Mouse (Mus musculus): ENCODE measurements around the gene S1pr4.

S1pr4 gene

DNA sequence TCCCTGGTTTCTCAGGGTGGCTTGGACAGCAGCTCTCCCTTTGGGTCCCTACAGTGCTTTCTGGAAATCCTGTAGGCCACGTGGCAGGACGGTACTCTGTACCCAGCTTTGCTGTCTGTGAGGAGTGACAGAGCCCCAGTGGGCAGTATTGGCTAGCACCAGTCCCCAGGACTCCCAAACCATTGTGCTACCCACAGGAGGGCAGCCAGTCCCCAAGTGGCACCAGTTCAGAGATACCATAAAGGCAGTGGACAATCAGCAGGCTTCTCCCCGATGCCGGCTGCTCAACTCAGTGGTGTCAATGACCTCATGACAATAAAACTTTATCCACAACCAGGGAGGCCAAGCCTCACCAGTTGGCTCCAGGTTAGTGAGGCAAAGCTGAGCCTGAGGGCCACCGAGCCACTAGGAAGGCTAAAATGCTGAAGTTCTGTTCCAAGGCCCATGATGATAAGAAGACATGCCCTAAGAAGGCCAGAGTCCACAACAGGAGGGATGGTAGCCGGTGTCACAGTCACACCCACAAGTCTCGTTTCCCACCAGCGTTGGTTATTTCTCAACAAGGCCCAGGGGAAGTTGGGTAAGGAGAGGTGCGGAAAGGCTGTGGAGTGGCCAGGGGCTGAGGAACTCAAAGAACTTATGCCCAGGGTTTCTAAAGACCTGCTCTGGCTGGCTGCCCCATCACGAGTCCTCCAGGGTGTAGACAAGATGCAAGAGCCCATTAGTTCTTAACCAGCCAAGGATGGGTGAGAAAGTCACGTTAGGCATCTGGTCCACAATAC, 5.5 kb downstream of the S1pr4 start:
- DNase-seq (ENCODE audit: extremely low spot score, low spot score) = no peak

- DNase-seq (ENCODE audit: extremely low spot score, low spot score) = no peak
Measured at GRCm38 (mm10) chr10:81493601-81494220, 6.2 kb downstream of the S1pr4 start.

DNA sequence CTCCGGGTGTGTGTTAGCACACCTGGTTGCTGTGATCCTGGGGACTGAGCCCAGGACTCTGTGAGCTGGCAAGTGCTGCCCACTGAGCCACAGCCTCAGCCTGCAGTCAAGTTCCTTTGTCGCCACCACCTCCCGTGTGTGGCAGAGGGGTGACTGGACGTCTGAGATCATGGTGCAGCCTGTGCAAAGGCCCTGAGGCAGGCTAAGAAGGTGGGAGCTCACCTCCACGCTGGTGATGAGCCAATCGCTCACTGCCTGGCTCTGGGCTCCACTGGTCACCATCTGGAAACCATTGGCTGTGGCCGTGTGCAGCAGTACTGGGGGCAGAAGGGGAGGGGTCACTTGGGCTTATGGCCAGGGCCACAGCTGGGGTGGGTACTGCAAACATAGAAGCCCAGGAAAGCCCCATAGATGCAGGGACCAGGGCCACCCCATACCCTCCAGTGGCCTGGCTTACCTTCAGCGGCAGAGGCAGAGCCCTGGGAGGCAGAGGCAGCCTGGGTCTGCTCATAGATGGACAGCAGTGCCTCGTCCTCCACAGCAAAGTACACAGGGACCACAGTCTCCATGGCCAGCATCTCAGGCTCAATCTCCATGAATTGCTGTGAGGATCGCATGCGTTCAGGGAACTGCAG, 7.2 kb downstream of the S1pr4 start:
- no peak for DNase-seq (ENCODE audit: extremely low spot score, low spot score)

DNA sequence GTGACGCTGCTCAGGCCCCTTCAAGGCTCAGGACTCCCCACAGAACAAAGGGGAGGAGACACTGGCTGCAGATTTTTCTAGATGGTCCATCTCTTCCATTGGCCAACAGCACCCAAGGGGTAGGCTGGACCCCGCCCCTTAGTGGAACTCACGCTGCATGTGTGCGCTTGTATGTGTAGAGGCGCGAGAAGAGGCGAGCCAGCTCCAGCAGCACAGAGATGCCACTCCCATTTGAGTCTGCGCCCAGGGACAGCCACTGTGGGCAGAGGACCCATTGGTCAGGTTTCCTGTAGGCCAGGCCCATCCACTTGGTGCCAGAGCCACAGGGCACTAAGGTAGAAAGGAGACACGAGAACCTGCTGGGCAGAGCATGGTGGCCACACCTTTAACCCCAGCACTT, 8.9 kb downstream of the S1pr4 start:
- DNase-seq (ENCODE audit: extremely low spot score, low spot score) = no peak

DNA sequence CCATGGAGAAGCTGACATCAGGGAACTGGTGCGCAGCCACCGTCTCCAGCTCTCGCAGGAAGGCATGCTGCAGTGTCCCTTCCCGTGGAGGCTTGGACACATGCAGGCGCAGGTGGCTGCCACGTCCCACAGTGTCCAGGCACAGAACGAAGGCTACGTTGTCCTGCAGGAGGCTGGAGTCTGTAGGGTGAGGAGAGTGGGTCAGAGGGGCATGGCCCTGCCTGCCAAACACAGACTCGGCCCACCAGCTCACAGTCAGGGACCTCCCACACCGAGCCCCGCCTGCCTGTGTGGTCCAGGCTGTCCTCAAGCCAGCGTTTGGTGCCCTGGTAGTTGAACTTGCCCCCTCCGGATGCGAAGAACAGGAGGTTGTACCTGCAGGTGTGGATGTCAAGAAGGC, 10.0 kb downstream of the S1pr4 start:
- no peak for DNase-seq (ENCODE audit: extremely low spot score, low spot score)

GRCm38 (mm10) chr10:81488081-81488480, 11.9 kb downstream of the S1pr4 start:
- no peak for DNase-seq (ENCODE audit: extremely low spot score, low spot score)

DNA sequence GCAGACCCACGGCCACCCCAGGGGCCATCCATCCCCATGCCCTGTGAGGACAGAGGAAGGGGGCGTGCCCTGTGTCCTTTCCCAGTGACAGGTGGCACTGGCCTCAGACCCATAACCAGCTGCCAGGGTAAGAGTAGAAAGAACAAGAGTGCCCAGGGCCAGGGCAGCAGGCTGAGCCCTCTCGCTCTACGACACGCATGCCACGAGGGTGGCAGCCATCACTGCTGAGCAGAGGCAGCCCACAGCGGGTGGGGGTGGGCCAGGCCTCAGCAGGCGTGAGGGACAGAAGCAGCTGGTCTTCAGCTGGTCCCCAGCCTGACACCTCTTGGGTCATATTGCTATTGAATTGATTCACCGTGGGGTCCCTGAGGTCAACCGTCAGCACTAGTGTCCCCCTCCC, 13.4 kb downstream of the S1pr4 start:
- DNase-seq (ENCODE audit: extremely low spot score, low spot score) = no peak

DNA sequence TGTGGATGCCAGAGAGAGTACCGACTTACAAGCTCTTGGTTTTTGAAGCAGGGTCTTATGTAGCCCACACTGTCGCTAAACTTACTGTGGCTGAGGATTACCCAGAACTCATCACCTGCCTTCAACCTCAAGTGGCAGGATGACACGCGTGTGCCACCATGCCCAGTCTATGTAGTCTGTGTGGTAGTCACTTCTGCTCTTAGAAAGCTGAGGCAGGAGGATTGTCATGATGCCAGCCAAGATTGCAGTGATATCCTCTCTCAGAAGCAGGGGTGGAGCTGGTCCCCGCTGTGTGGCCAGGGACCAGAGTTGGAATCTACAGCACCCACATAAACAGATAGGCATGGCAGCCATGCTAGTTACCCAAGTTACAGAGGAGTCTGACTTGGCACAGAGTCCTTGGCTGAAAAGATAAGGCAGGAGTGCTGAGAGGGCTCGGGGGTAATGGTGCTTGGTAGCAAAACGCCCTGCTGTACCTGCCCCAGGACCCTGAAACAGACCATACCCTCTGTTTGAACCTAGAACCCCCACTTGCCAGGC, 14.4 kb downstream of the S1pr4 start:
- DNase-seq (ENCODE audit: extremely low spot score, low spot score) = no peak

DNA sequence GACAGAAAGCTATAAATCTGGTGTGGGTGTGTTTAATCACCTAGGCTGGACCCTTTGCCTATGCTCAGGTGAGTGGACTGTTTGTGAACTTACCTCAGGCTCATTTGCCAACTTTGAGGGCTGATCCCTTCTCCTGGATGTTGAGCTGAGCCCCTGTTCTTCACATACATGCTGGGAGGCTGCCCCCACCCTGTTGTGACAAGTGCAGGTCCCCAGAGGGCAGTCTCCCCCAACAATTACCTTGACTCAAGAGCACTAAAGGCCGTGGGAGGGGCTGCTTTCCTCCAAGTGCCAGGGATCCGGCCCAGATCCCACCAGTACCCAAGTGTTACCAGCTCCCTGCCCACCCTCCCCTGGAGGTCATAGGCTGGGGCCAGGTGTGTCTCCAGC, 14.9 kb downstream of the S1pr4 start:
- DNase-seq (ENCODE audit: extremely low spot score, low spot score) = no peak

GRCm38 (mm10) chr10:81484441-81485059, 15.4 kb downstream of the S1pr4 start:
- DNase-seq (ENCODE audit: extremely low spot score, low spot score) = no peak

DNA sequence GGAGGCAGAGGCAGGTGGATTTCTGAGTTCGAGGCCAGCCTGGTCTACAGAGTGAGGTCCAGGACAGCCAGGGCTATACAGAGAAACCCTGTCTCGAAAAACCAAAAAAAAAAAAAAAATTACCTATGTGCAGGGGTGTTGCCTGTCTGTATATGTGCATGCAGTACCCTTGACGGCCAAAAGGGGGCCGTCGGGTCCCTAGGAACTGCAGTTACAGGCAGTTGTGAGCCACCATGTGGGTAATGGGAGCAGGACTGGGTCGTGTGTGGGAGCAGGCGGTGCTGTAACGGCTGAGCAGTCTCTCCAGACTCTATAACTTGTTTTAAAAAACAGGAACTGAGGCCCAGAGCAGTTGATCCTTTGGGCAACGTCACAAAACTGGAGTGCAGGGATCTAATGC, 15.9 kb downstream of the S1pr4 start:
- no peak for DNase-seq (ENCODE audit: extremely low spot score, low spot score)

DNA sequence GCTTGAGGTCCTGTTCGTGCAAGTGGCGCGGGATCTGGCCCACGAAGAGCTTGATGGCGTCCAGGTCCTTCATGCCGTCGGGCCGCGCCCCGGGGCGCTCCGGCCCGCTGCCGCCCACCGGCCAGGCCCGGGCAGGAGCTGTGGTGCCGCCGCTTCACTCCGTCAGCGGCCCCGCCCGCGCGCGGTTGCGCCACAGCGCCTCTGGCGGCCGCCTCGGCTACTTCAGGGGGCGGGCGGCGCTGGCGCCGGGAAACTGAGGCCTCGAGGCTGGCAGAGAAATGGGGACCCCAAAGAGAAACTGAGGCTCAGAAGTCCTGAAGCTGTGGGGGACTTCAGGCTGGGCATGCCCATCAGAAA, 17.4 kb downstream of the S1pr4 start, which contains the start of gene Celf5:
Gene Celf5 (minus strand): TSS at position 177 of the 357 bp plus-strand sequence.
- DNase-seq (ENCODE audit: extremely low spot score, low spot score) = peak; percentile 76

DNA sequence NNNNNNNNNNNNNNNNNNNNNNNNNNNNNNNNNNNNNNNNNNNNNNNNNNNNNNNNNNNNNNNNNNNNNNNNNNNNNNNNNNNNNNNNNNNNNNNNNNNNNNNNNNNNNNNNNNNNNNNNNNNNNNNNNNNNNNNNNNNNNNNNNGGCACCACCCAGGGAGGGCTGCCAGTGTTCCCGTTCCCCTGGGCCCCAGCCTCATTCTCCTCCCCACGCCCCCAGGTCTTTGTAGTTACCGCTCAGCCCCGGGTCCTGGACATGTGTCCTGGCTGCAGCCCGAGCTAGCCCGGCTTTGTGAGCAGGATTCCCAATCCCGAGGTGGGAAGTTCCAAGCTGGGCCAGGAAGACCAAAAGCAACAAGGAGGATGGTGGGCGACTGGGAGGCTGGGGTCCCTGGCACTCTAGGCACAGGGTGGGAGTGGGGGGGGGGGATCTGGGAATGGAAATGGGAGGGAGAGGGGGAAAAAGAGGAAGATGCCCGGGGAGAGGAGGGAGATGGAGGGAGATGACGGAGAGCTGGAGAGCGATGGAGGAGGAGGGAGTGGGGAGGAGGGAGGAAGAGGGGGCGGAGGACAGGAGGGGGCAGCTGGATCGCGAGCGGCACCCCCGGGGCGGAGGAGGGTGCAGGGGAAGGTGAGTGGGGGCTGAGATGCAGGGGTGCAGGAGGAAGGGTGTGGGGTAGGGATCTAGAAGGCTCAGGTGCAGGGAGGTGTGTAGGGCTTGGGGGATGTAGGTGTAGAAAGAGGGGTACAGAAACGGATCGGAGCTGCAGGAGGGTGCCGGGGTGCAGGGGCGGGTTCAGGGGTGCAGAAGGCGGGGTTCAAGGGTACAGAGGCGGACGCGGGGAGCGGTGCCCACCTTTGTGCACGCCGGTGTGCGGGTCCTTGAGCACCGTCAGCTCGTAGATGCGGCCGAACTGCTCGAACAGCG, 18.1 kb downstream of the S1pr4 start:
- no peak for DNase-seq (ENCODE audit: extremely low spot score, low spot score)

GRCm38 (mm10) chr10:81474461-81474860, 25.5 kb downstream of the S1pr4 start:
- no peak for DNase-seq (ENCODE audit: extremely low spot score, low spot score)

- DNase-seq (ENCODE audit: extremely low spot score, low spot score) = peak; percentile 57
Measured at GRCm38 (mm10) chr10:81473003-81473451, 26.9 kb downstream of the S1pr4 start.

- no peak for DNase-seq (ENCODE audit: extremely low spot score, low spot score)
Measured at GRCm38 (mm10) chr10:81472403-81473002, 27.4 kb downstream of the S1pr4 start.

- no peak for DNase-seq (ENCODE audit: extremely low spot score, low spot score)
Measured at GRCm38 (mm10) chr10:81470454-81470853, 29.5 kb downstream of the S1pr4 start.

- no peak for DNase-seq (ENCODE audit: extremely low spot score, low spot score)
Measured at GRCm38 (mm10) chr10:81469253-81469652, 30.7 kb downstream of the S1pr4 start.

DNA sequence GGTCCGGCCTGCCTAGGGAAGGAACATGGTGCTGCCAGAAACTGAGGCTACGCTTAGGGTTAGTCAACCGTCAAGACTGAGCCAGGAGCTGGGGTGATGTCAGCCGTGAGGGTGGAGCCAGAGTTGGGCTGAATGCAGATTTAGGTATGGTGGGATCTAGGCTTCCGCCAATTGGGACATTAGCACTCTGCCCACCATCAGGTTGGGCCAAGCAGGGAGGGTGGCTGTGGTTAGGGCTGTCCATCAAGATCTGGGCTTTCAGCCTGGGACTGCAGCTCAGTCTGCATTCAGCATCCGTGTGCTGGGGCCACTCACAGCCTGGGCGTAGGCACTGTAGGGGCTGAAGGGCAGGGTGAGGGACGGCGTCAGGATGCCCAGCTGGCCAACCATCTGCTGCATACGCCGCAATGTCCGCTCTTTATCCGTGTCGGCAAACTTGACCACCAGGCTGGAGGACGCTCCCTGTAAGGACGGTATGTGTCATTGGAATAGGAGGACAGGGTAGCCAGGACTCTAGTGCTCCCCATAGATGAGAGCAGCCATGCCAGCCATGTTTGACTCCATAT, 32.2 kb downstream of the S1pr4 start:
- no peak for DNase-seq (ENCODE audit: extremely low spot score, low spot score)

DNA sequence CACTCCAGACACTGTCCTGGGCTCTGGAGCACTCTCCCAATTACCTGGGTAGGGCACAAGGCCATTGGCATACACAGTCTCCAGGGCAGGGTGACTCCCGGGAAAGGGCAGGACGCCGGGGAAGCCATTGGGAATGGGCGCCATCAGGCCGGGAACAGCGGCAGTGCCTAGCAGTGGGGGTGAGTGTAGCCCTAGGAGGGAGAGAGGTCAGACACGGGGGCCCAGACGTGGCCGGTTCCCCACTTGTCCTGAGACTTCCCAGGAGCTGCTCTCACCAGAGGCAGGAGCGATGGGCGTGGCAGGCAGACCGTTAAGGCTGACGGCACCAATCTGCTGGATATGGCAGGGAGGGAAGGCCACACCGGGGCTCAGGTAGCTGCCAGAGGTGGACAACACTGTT, 33.1 kb downstream of the S1pr4 start:
- DNase-seq (ENCODE audit: extremely low spot score, low spot score) = no peak

All from neural tube, embryonic 10.5 days (tissue).